Mouse (Mus musculus): ENCODE measurements at regions not wholly inside any gene's neighbourhood (a gene's known extent, or its start where the extent isn't known, plus 50 kb on each side); places are given as distances from the start of the nearest gene placed in this dataset.

DNA sequence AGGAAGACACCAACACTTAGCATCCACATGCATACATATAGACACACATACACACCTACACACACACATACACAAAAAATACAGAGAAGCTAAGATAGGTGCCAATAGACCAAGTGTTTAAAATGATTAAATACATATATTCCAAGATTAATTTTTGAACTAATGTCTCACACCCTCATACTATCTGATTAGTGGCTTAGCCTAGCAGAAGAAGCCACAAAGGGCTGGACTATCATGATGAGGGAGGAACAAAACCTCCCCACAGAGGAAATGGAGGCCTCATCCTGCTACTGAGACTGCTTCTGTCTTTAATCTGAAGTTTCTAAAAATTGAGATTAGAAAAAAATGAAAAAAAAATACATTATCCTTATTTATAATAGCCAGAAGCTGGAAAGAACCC is 780.6 kb downstream of the Tmem114 start:
- DNase-seq: no peak

DNA sequence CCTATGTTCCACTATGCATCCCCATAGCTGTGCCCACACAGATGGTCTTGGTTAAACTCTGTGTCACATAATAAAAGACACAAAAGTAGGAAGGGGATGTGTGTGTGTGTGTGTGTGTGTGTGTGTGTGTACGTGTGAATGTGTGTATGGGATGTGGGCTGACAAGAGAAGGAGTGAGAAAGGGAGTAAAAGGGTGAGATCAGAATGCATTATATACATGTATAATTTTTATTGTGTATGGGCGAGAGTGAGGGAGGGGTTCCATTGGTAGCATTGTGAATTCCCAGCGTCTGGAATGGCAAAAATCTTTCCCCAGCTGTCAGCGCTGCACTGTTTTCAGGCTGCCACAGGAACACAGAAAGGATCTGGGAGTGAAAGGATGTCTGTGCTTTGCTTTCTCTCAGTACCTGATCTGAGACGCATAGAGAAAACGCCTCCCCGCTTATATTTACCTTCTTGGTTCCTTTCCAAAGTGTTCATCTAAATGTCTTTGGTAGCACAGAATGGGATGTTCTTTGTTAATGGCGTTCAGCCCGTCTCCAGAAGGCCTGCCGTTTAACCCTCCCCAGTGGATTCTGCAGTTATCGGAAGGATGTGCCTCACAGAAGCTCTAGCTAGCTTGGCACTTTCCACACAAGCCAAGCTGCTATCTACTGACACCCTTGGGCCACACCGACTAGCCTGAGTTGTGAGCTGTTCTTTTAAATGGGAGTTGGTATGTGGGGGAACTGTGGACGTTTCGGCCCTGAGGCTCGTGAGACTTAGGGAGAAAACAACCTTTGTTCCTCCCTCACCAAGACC is 785.8 kb downstream of the Tmem114 start:
- DNase-seq: peak in 1 of 2 experiments; percentile 12

- DNase-seq: no peak
Measured at GRCm38 (mm10) chr16:7637993-7638392, 786.9 kb downstream of the Tmem114 start.

GRCm38 (mm10) chr16:7637121-7637700 is 787.7 kb downstream of the Tmem114 start:
- no peak for DNase-seq

DNA sequence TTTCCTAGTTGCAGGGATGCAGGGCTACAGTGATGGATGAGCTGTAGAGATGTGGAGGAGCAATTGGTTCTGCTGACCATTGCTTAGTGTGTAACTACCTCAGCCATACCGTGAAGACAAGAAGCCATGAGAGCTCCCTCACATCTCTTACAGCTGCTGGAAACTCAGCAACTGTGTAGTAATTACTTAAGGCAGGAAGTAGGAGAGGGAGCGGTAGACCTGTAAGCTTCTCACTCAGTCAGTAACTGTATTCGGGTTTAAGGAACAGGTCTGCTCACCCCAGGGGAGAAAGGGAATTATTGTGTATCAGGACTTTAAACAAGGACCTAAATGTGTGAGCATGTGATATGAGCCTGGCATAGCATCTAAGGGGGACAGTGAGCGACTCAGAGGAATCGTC is 788.6 kb downstream of the Tmem114 start:
- DNase-seq: no peak

- DNase-seq: no peak
Measured at GRCm38 (mm10) chr16:7632474-7632873, 792.5 kb downstream of the Tmem114 start.

- no peak for DNase-seq
Measured at GRCm38 (mm10) chr16:7628351-7628750, 796.6 kb downstream of the Tmem114 start.

DNA sequence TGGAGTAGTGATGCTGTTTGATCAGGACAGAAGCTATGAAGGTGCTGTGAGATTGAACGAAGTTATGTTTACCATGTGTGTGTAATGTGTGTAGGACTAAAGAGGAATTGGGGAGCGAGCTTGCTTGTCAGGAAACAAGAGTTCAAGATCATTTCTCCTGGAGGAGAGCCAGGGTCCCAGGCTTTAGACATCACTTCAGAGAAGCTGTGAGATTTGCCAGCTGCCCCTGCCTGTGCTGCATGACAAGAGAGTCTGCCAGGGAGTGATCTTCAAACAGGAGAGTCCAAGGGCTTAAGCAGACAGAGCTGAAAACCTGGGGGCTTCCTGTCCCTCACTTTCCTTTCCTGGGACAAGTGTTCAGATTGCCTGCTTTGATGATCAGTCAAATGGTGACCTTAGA is 818.3 kb downstream of the Tmem114 start:
- DNase-seq: peak; percentile 63 to 75

GRCm38 (mm10) chr16:7602428-7602827 is 822.5 kb downstream of the Tmem114 start:
- DNase-seq: peak; percentile 3 to 8

DNA sequence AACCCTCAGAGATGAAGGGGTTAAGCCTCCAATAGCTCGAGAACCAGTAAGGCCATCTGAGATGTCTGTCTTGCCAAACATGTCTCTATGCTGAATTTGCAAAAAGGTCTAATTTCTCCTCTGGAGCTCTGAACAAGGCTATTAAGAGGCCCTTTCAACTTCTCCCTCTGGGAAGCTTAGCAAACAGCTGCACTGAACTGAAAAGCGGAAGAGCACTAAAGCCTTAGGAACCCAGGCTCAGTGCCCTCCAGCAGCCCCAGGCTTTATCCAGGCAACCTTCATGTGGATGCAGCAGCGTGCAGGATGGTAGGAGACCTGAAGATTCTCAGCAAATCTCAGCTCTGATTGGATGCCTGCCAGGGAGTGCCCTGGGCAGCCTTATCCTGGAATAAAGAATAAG is 850.1 kb downstream of the Tmem114 start:
- DNase-seq: no peak

GRCm38 (mm10) chr16:7560841-7561240 is 864.1 kb downstream of the Tmem114 start:
- no peak for DNase-seq

- DNase-seq: no peak
Measured at GRCm38 (mm10) chr16:7559177-7559576, 865.8 kb downstream of the Tmem114 start.

DNA sequence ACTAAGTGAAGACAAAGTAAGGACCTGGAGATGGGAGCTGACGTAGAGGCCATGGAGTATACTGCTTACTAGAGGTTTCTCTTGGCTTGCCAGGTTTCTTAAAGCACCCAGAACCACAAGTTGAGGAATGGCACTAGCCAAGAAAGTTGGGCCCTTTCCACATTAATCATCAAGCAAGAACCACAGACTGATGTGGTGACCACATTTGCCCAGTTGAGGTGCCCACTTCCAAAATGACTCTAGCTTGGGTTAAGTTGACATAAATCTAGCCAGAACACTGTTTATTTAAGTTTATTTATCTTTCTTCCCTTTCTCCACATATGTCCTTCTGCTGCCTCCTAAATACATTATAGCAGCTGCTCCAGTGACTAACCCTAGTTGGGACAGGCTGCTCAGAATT is 866.3 kb downstream of the Tmem114 start:
- DNase-seq: no peak

- no peak for DNase-seq
Measured at GRCm38 (mm10) chr16:7555911-7556310, 869.0 kb downstream of the Tmem114 start.

GRCm38 (mm10) chr16:7549568-7549967 is 875.4 kb downstream of the Tmem114 start:
- DNase-seq: peak; percentile 8 to 19

DNA sequence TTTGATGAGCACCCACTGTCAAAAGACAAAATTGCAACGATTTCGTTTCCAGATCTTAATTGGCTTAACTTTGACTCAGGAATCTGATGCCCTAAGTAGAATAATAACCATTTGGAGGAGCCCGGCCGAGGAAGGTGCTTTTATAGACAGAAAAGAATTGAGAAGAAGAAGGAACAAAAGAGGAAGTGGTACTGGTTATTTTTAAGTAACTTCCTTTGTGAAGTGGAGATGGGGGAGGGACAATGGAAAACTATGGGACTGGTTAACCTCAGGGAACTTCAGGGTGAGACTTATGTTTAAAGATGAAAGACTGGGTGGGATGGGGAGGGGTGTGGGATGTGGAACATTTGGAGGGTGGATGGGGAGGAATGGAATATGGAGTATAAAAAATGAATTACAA is 880.9 kb downstream of the Tmem114 start:
- DNase-seq: no peak

DNA sequence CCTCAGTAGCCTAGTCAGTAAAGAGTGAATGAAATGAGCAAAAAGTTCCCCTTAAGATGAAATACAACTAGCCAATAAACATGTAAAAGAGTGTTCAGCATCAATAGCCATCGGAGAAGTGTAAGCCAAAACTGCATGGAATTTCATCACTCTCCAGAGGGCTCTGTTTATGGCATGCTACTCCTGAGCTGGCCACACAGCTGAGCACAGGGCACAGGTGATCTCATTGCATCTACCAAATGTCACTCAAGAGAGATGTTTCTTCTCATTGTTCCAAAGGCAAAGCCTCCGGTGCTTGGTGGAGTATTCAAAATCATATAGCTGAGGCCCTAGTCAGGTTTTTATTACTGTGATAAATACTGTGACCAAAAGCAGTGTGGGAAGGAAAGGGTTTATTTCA is 895.1 kb downstream of the Tmem114 start:
- no peak for DNase-seq

- no peak for DNase-seq
Measured at GRCm38 (mm10) chr16:7528963-7529362, 896.0 kb downstream of the Tmem114 start.

GRCm38 (mm10) chr16:7527923-7528776 is 896.8 kb downstream of the Tmem114 start:
- DNase-seq: no peak

GRCm38 (mm10) chr16:7518711-7519110 is 906.2 kb downstream of the Tmem114 start:
- no peak for DNase-seq
